Mouse (Mus musculus) midbrain, embryonic 16.5 days (tissue): Measurements from ENCODE around the gene Ankmy2. TPM values are rescaled to one million over a fixed set of nuclear protein-coding genes. Genes with fewer than 3 reads are reported as not detected.

ENCODE experiments used
- polyA plus RNA-seq: library from polyadenylated mRNA; unstranded; fragments of >200 nt; fragmentation: Nextera tagmentation; extraction: Ambion mirVana; gene quantifications from 2 replicates; pipeline ENCODE4 v1.2.1, GENCODE M21; 2015

The Ankmy2 gene
- polyA plus RNA-seq, 1 experiment from 2014 or later = 83.7 TPM

Other genes starting within 250 kb of the Ankmy2 start
- gene Agr3, start 231.5 kb upstream of the Ankmy2 start, polyA plus RNA-seq = not detected in 2 replicates
- gene Agr2, start 164.2 kb upstream of the Ankmy2 start, polyA plus RNA-seq = 0.23 TPM in 1 of 2 replicates, not detected in the other
- gene Tspan13, start 114.6 kb upstream of the Ankmy2 start, polyA plus RNA-seq = 387 and 445 TPM in 2 replicates
- gene Bzw2, start 966 bp downstream of the Ankmy2 start, polyA plus RNA-seq = 402 and 433 TPM in 2 replicates
- 0.26 TPM in 1 of 2 replicates, not detected in the other for gene Lrrc72, start 96.3 kb downstream of the Ankmy2 start, polyA plus RNA-seq
- 11.9 and 13.0 TPM in 2 replicates for gene Sostdc1, start 157.0 kb downstream of the Ankmy2 start, polyA plus RNA-seq
- 11.0 and 11.9 TPM in 2 replicates for gene Ispd, start 224.3 kb downstream of the Ankmy2 start, polyA plus RNA-seq
- gene D630036H23Rik, start 225.1 kb downstream of the Ankmy2 start, polyA plus RNA-seq = 2.6 and 3.4 TPM in 2 replicates